ENCODE assay signal across 8 mouse cellular contexts in genomic region chrX:152307942-152308341, GRCm38 (mm10). TPM values are rescaled to one million over a fixed set of nuclear protein-coding genes. Genes with fewer than 3 reads are reported as not detected.
A peak's percentile ranks its signal among the peaks of the same experiment; 100 is the strongest.
DNase-seq lines count a peak whose midpoint lies in the region; ATAC-seq and TF ChIP-seq lines count a peak whose summit lies in the region.

No protein-coding gene starts in this region.

- WGBS in neural tube, embryonic 11.5 days = 70% methylated on average over 2 of the region's 2 CpGs
- 56% methylated on average over 2 of the region's 2 CpGs for WGBS in neural tube, embryonic 15.5 days
- WGBS in bone marrow, adult 2 months = 41% methylated on average over 2 of the region's 2 CpGs
- WGBS in hindbrain, postnatal 0 days = 49% methylated on average over 2 of the region's 2 CpGs

- no peaks in the 10 kb centered on the region for H3K4me1 ChIP-seq in neural tube, embryonic 11.5 days (ENCODE audit: control insufficient read depth, insufficient read depth, low read length)
- no peaks in the 10 kb centered on the region for H3K4me1 ChIP-seq in neural tube, embryonic 15.5 days
- H3K4me1 ChIP-seq in bone marrow, adult 2 months (ENCODE audit: control insufficient read depth, insufficient read depth, low read length) = no peaks in the 10 kb centered on the region
- H3K4me1 ChIP-seq in hindbrain, postnatal 0 days (ENCODE audit: insufficient read depth, low read length) = no peaks in the 10 kb centered on the region

- H3K27ac ChIP-seq in neural tube, embryonic 11.5 days (ENCODE audit: low read depth, low read length) = no peak overlapping the region
- no peak overlapping the region for H3K27ac ChIP-seq in neural tube, embryonic 15.5 days (replicated peaks)
- H3K27ac ChIP-seq in bone marrow, adult 2 months (ENCODE audit: control insufficient read depth, insufficient read depth, low read depth, low read length, poor library complexity) = no peak overlapping the region
- H3K27ac ChIP-seq in hindbrain, postnatal 0 days = no peak overlapping the region

- peak; percentile 52; the same call in 1 of the 2 replicates for TF ChIP-seq CTCF in bone marrow, adult 2 months (IDR thresholded peaks at IDR 0.05; ENCODE audit: control insufficient read depth, insufficient read depth, low read length)
- TF ChIP-seq CTCF in hindbrain, postnatal 0 days (IDR thresholded peaks at IDR 0.05; ENCODE audit: low read depth) = peak; percentile 57

- ATAC-seq in neural tube, embryonic 11.5 days (ENCODE audit: insufficient read depth, low FRiP score, low TSS enrichment) = no peak
- ATAC-seq in neural tube, embryonic 15.5 days (ENCODE audit: low FRiP score) = no peak
- ATAC-seq in hindbrain, postnatal 0 days = no peak

- DNase-seq in gastrocnemius, adult 18-20 months (ENCODE audit: low spot score) = peak; percentile 2
- DNase-seq in gastrocnemius, postnatal 36 days = no peak
- peak; percentile 19 for DNase-seq in neural tube, embryonic 11.5 days (ENCODE audit: low spot score)
- peak; percentile 54 for DNase-seq in hindbrain, postnatal 0 days (ENCODE audit: low spot score)
- DNase-seq in lung, postnatal 36 days = peak; percentile 57
- DNase-seq in thymus, postnatal 0 days (ENCODE audit: low spot score) = peak; percentile 14

- no peak overlapping the region for H3K9ac ChIP-seq in neural tube, embryonic 11.5 days (ENCODE audit: low read length)
- no peak overlapping the region for H3K9ac ChIP-seq in neural tube, embryonic 15.5 days (replicated peaks)
- H3K9ac ChIP-seq in hindbrain, postnatal 0 days (replicated peaks; ENCODE audit: low read length) = no peak overlapping the region

- 0 out of 2 replicates have a peak, but pooled peaks cover 2% of the 10 kb centered on the region for H3K27me3 ChIP-seq in neural tube, embryonic 11.5 days (ENCODE audit: control insufficient read depth, insufficient read depth, low read length)
- H3K27me3 ChIP-seq in neural tube, embryonic 15.5 days (replicated peaks) = peaks cover 22% of the 10 kb centered on the region
- H3K27me3 ChIP-seq in hindbrain, postnatal 0 days (ENCODE audit: insufficient read depth, low read length) = 0 out of 2 replicates have a peak, but pooled peaks cover 5% of the 10 kb centered on the region

- H3K4me2 ChIP-seq in neural tube, embryonic 11.5 days (ENCODE audit: low read depth) = no peak overlapping the region
- H3K4me2 ChIP-seq in neural tube, embryonic 15.5 days = no peak overlapping the region
- H3K4me2 ChIP-seq in hindbrain, postnatal 0 days (ENCODE audit: low read depth, low read length) = no peak overlapping the region

- H3K4me3 ChIP-seq in neural tube, embryonic 11.5 days (ENCODE audit: low read depth, low read length) = no peak overlapping the region
- no peak overlapping the region for H3K4me3 ChIP-seq in neural tube, embryonic 15.5 days (replicated peaks)
- H3K4me3 ChIP-seq in bone marrow, adult 2 months (replicated peaks; ENCODE audit: control insufficient read depth, low read depth, low read length) = no peak overlapping the region
- H3K4me3 ChIP-seq in hindbrain, postnatal 0 days (ENCODE audit: low read length) = no peak overlapping the region

- no peaks in the 10 kb centered on the region for H3K9me3 ChIP-seq in neural tube, embryonic 11.5 days (ENCODE audit: control insufficient read depth, low read length)
- no peaks in the 10 kb centered on the region for H3K9me3 ChIP-seq in neural tube, embryonic 15.5 days (replicated peaks)
- H3K9me3 ChIP-seq in hindbrain, postnatal 0 days (ENCODE audit: low read length) = no peaks in the 10 kb centered on the region

- no peaks in the 10 kb centered on the region for H3K36me3 ChIP-seq in neural tube, embryonic 11.5 days (ENCODE audit: control insufficient read depth, insufficient read depth, low read length)
- no peaks in the 10 kb centered on the region for H3K36me3 ChIP-seq in neural tube, embryonic 15.5 days
- no peaks in the 10 kb centered on the region for H3K36me3 ChIP-seq in hindbrain, postnatal 0 days (ENCODE audit: insufficient read depth, low read length)

- no peak for TF ChIP-seq POLR2A in bone marrow, adult 2 months (IDR thresholded peaks at IDR 0.05; ENCODE audit: borderline replicate concordance, control insufficient read depth, low read depth, low read length)

- intact Hi-C loops in gastrocnemius, postnatal 36 days (cut with DNase I) = no loop called here

RNA-seq across cellular contexts. Expression of gene Kantr, which starts 19.4 kb away (rescaled TPM):
- 1 to 10 TPM; 1.1 to 1.3 TPM for total RNA-seq in gastrocnemius, adult 18-20 months (2021)
- 1 to 10 TPM; 1.6 to 2.3 TPM for total RNA-seq in gastrocnemius, postnatal 36 days (2021)
- polyA plus RNA-seq in neural tube, embryonic 11.5 days (2014; fragmentation: Nextera tagmentation; extraction: Ambion mirVana) = 17.0 and 17.8 TPM in 2 replicates
- 30.0 and 32.4 TPM in 2 replicates for polyA plus RNA-seq in neural tube, embryonic 15.5 days (2015; fragmentation: Nextera tagmentation; extraction: Ambion mirVana)
- 1.5 and 8.3 TPM in 2 replicates for polyA plus RNA-seq in bone marrow, adult 2 months (2011; ENCODE audit: insufficient read depth, insufficient read length, low replicate concordance, missing spikeins)
- total RNA-seq in hindbrain, postnatal 0 days (2014; rRNA removed) = 6.8 and 21.7 TPM in 2 replicates
- 21.3 and 22.7 TPM in 2 replicates for polyA plus RNA-seq in hindbrain, postnatal 0 days (2015; fragmentation: Nextera tagmentation; extraction: Ambion mirVana)
- 10.2 and 13.7 TPM in 2 replicates for polyA plus RNA-seq in thymus, postnatal 0 days (2015; fragmentation: Nextera tagmentation; extraction: Ambion mirVana)

RNA-seq across cellular contexts. Expression of gene Tspyl2, which starts 34.3 kb away (rescaled TPM):
- total RNA-seq in gastrocnemius, adult 18-20 months (2021) = 10 to 100 TPM; 11.2 to 13.7 TPM
- total RNA-seq in gastrocnemius, postnatal 36 days (2021) = 10 to 100 TPM in 1 of 2 experiments, 1 to 10 TPM in 1; 9.1 to 11.4 TPM
- polyA plus RNA-seq in neural tube, embryonic 11.5 days (2014; fragmentation: Nextera tagmentation; extraction: Ambion mirVana) = 32.3 and 34.4 TPM in 2 replicates
- polyA plus RNA-seq in neural tube, embryonic 15.5 days (2015; fragmentation: Nextera tagmentation; extraction: Ambion mirVana) = 56.9 and 71.6 TPM in 2 replicates
- 14.2 and 42.5 TPM in 2 replicates for polyA plus RNA-seq in bone marrow, adult 2 months (2011; ENCODE audit: insufficient read depth, insufficient read length, low replicate concordance, missing spikeins)
- 21.3 and 27.4 TPM in 2 replicates for total RNA-seq in hindbrain, postnatal 0 days (2014; rRNA removed)
- 46.4 and 52.0 TPM in 2 replicates for polyA plus RNA-seq in hindbrain, postnatal 0 days (2015; fragmentation: Nextera tagmentation; extraction: Ambion mirVana)
- polyA plus RNA-seq in thymus, postnatal 0 days (2015; fragmentation: Nextera tagmentation; extraction: Ambion mirVana) = 9.6 and 10.3 TPM in 2 replicates

Comparison
In these comparisons a context has a peak if more than half of its experiments do, and no peak if none do; other contexts are left out.
1. DNase-seq: peak in gastrocnemius, adult 18-20 months (single experiment), neural tube, embryonic 11.5 days (single experiment), hindbrain, postnatal 0 days (single experiment), lung, postnatal 36 days (single experiment) and thymus, postnatal 0 days (single experiment); none in gastrocnemius, postnatal 36 days (0 of 2).